Mouse (Mus musculus): ENCODE measurements around the gene Chkb. TPM values are rescaled to one million over a fixed set of nuclear protein-coding genes. Genes with fewer than 3 reads are reported as not detected.

Chkb gene
- total and polyA plus RNA-seq, 2 experiments from 2014 or later, result 65.4 to 105 TPM

- TF ChIP-seq CTCF (IDR thresholded peaks at IDR 0.05; ENCODE audit: low read depth), result no peak
- 90% methylated on average over 7 of the region's 7 CpGs for WGBS
- no peaks in the 10 kb centered on the region for H3K27me3 ChIP-seq (ENCODE audit: insufficient read depth, low read length)
- H3K9ac ChIP-seq (replicated peaks; ENCODE audit: low read length), result no peak within 1 kb of the TSS
- no peaks in the 10 kb centered on the region for H3K36me3 ChIP-seq (ENCODE audit: insufficient read depth, low read length)
- no peak within 1 kb of the TSS for H3K4me3 ChIP-seq (ENCODE audit: low read length)
- no peaks in the 10 kb centered on the region for H3K9me3 ChIP-seq (ENCODE audit: low read length)
- no peak within 1 kb of the TSS for H3K27ac ChIP-seq
- DNase-seq (ENCODE audit: low spot score) (no peak), ATAC-seq (no peak)
- no peaks in the 10 kb centered on the region for H3K4me1 ChIP-seq (ENCODE audit: insufficient read depth, low read length)
- H3K4me2 ChIP-seq (ENCODE audit: low read depth, low read length), result no peak within 1 kb of the TSS
These were observed 45.1 kb downstream of the Chkb start, which contains the start of gene Klhdc7b for GRCm38 (mm10) chr15:89384617-89385016. Gene Klhdc7b (plus strand): TSS chr15:89384917.

GRCm38 (mm10) chr15:89379429-89379828, 50.3 kb downstream of the Chkb start:
- Histone ChIP-seq H3K9me3 (ENCODE audit: low read length) (no peaks in the 10 kb centered on the region), H3K36me3 (ENCODE audit: insufficient read depth, low read length) (no peaks in the 10 kb centered on the region), H3K4me2 (ENCODE audit: low read depth, low read length) (peak overlapping the region; percentile 57), H3K27ac (no peak overlapping the region), H3K27me3 (ENCODE audit: insufficient read depth, low read length) (peaks cover 24% of the 10 kb centered on the region), H3K4me1 (ENCODE audit: insufficient read depth, low read length) (0 out of 2 replicates have a peak, but pooled peaks cover 9% of the 10 kb centered on the region), H3K4me3 (ENCODE audit: low read length) (peak overlapping the region; percentile 30), H3K9ac (replicated peaks; ENCODE audit: low read length) (no peak overlapping the region)
- 15% methylated on average over 10 of the region's 10 CpGs for WGBS
- no peak for TF ChIP-seq CTCF (IDR thresholded peaks at IDR 0.05; ENCODE audit: low read depth)
- ATAC-seq (no peak), DNase-seq (ENCODE audit: low spot score) (no peak)

GRCm38 (mm10) chr15:89378831-89379401, 50.8 kb downstream of the Chkb start, which contains the start of gene Odf3b:
Gene Odf3b (minus strand): TSS chr15:89379282.
- Histone ChIP-seq H3K27ac (no peak within 1 kb of the TSS), H3K36me3 (ENCODE audit: insufficient read depth, low read length) (no peaks in the 10 kb centered on the region), H3K4me1 (ENCODE audit: insufficient read depth, low read length) (0 out of 2 replicates have a peak, but pooled peaks cover 9% of the 10 kb centered on the region), H3K4me3 (ENCODE audit: low read length) (peak within 1 kb of the TSS; percentile 30), H3K4me2 (ENCODE audit: low read depth, low read length) (peak within 1 kb of the TSS; percentile 57), H3K9ac (replicated peaks; ENCODE audit: low read length) (peak within 1 kb of the TSS; percentile 22; the same call in 1 of the 2 replicates), H3K9me3 (ENCODE audit: low read length) (no peaks in the 10 kb centered on the region), H3K27me3 (ENCODE audit: insufficient read depth, low read length) (peaks cover 24% of the 10 kb centered on the region)
- ATAC-seq, result no peak
- DNase-seq (ENCODE audit: low spot score), result no peak
- WGBS, result 1% methylated on average over 32 of the region's 33 CpGs
- TF ChIP-seq CTCF (IDR thresholded peaks at IDR 0.05; ENCODE audit: low read depth), result no peak

- ATAC-seq, result no peak
- H3K27me3 ChIP-seq (ENCODE audit: insufficient read depth, low read length), result peaks cover 24% of the 10 kb centered on the region
These were observed 51.5 kb downstream of the Chkb start for GRCm38 (mm10) chr15:89377938-89378828.

GRCm38 (mm10) chr15:89377362-89377761, 52.3 kb downstream of the Chkb start:
- 9% methylated on average over 18 of the region's 18 CpGs for WGBS
- Histone ChIP-seq H3K9me3 (ENCODE audit: low read length) (no peaks in the 10 kb centered on the region), H3K27ac (no peak overlapping the region), H3K4me1 (ENCODE audit: insufficient read depth, low read length) (peaks cover 9% of the 10 kb centered on the region; the same call in 1 of the 2 replicates), H3K36me3 (ENCODE audit: insufficient read depth, low read length) (no peaks in the 10 kb centered on the region), H3K4me3 (ENCODE audit: low read length) (no peak overlapping the region), H3K4me2 (ENCODE audit: low read depth, low read length) (no peak overlapping the region), H3K27me3 (ENCODE audit: insufficient read depth, low read length) (peaks cover 24% of the 10 kb centered on the region), H3K9ac (replicated peaks; ENCODE audit: low read length) (no peak overlapping the region)
- ATAC-seq, result no peak
- DNase-seq (ENCODE audit: low spot score), result no peak
- TF ChIP-seq CTCF (IDR thresholded peaks at IDR 0.05; ENCODE audit: low read depth), result no peak

More at GRCm38 (mm10) chr15:89377938-89378828, 51.5 kb downstream of the Chkb start:
- Histone ChIP-seq H3K27ac (no peak overlapping the region), H3K36me3 (ENCODE audit: insufficient read depth, low read length) (no peaks in the 10 kb centered on the region), H3K9me3 (ENCODE audit: low read length) (no peaks in the 10 kb centered on the region), H3K4me2 (ENCODE audit: low read depth, low read length) (peak overlapping the region; percentile 57), H3K4me1 (ENCODE audit: insufficient read depth, low read length) (0 out of 2 replicates have a peak, but pooled peaks cover 9% of the 10 kb centered on the region), H3K9ac (replicated peaks; ENCODE audit: low read length) (peak overlapping the region; percentile 22; the same call in 1 of the 2 replicates), H3K4me3 (ENCODE audit: low read length) (peak overlapping the region; percentile 30)
- TF ChIP-seq CTCF (IDR thresholded peaks at IDR 0.05; ENCODE audit: low read depth), result no peak
- 13% methylated on average over 46 of the region's 46 CpGs for WGBS
- no peak for DNase-seq (ENCODE audit: low spot score)

GRCm38 (mm10) chr15:89376957-89377356, 52.8 kb downstream of the Chkb start, which contains the start of gene Tymp:
Gene Tymp (minus strand): TSS chr15:89377039.
- H3K9ac ChIP-seq (replicated peaks; ENCODE audit: low read length), result no peak within 1 kb of the TSS
- no peak within 1 kb of the TSS for H3K4me3 ChIP-seq (ENCODE audit: low read length)
- WGBS, result 29% methylated on average over 16 of the region's 16 CpGs
- no peak for TF ChIP-seq CTCF (IDR thresholded peaks at IDR 0.05; ENCODE audit: low read depth)
- H3K27me3 ChIP-seq (ENCODE audit: insufficient read depth, low read length), result peaks cover 24% of the 10 kb centered on the region
- peaks cover 9% of the 10 kb centered on the region; the same call in 1 of the 2 replicates for H3K4me1 ChIP-seq (ENCODE audit: insufficient read depth, low read length)
- DNase-seq (ENCODE audit: low spot score) (no peak), ATAC-seq (no peak)
- H3K27ac ChIP-seq, result no peak within 1 kb of the TSS
- peaks cover 3% of the 10 kb centered on the region; the same call in 1 of the 2 replicates for H3K36me3 ChIP-seq (ENCODE audit: insufficient read depth, low read length)
- no peaks in the 10 kb centered on the region for H3K9me3 ChIP-seq (ENCODE audit: low read length)
- no peak within 1 kb of the TSS for H3K4me2 ChIP-seq (ENCODE audit: low read depth, low read length)

Other genes starting within 250 kb of the Chkb start
- gene Plxnb2, start 249.1 kb downstream of the Chkb start, total RNA-seq (2014; rRNA removed), result 239 and 274 TPM in 2 replicates
- gene Plxnb2, start 249.1 kb downstream of the Chkb start, polyA plus RNA-seq (2015; fragmentation: Nextera tagmentation; extraction: Ambion mirVana), result 64.1 and 64.7 TPM in 2 replicates
- gene Dennd6b, start 233.4 kb downstream of the Chkb start, total RNA-seq (2014; rRNA removed), result 73.9 and 79.9 TPM in 2 replicates
- 60.1 and 62.2 TPM in 2 replicates for gene Dennd6b, start 233.4 kb downstream of the Chkb start, polyA plus RNA-seq (2015; fragmentation: Nextera tagmentation; extraction: Ambion mirVana)
- gene Ppp6r2, start 218.4 kb downstream of the Chkb start, total RNA-seq (2014; rRNA removed), result 257 and 290 TPM in 2 replicates
- gene Ppp6r2, start 218.4 kb downstream of the Chkb start, polyA plus RNA-seq (2015; fragmentation: Nextera tagmentation; extraction: Ambion mirVana), result 71.2 and 72.7 TPM in 2 replicates
- gene Sbf1, start 114.6 kb downstream of the Chkb start, total RNA-seq (2014; rRNA removed), result 265 and 324 TPM in 2 replicates
- gene Sbf1, start 114.6 kb downstream of the Chkb start, polyA plus RNA-seq (2015; fragmentation: Nextera tagmentation; extraction: Ambion mirVana), result 69.5 and 70.7 TPM in 2 replicates
- gene Adm2, start 107.2 kb downstream of the Chkb start, total RNA-seq (2014; rRNA removed), result not detected in 2 replicates
- not detected in 2 replicates for gene Adm2, start 107.2 kb downstream of the Chkb start, polyA plus RNA-seq (2015; fragmentation: Nextera tagmentation; extraction: Ambion mirVana)
- not detected in 2 replicates for gene Miox, start 95.5 kb downstream of the Chkb start, total RNA-seq (2014; rRNA removed)
- gene Miox, start 95.5 kb downstream of the Chkb start, polyA plus RNA-seq (2015; fragmentation: Nextera tagmentation; extraction: Ambion mirVana), result not detected in 2 replicates
- gene Lmf2, start 74.2 kb downstream of the Chkb start, total RNA-seq (2014; rRNA removed), result 24.9 and 26.2 TPM in 2 replicates
- 30.2 and 34.5 TPM in 2 replicates for gene Lmf2, start 74.2 kb downstream of the Chkb start, polyA plus RNA-seq (2015; fragmentation: Nextera tagmentation; extraction: Ambion mirVana)
- 79.1 and 106 TPM in 2 replicates for gene Ncaph2, start 74.2 kb downstream of the Chkb start, total RNA-seq (2014; rRNA removed)
- 97.1 and 99.1 TPM in 2 replicates for gene Ncaph2, start 74.2 kb downstream of the Chkb start, polyA plus RNA-seq (2015; fragmentation: Nextera tagmentation; extraction: Ambion mirVana)
- gene Sco2, start 56.1 kb downstream of the Chkb start, total RNA-seq (2014; rRNA removed), result 28.5 and 52.6 TPM in 2 replicates
- gene Sco2, start 56.1 kb downstream of the Chkb start, polyA plus RNA-seq (2015; fragmentation: Nextera tagmentation; extraction: Ambion mirVana), result 22.9 and 24.3 TPM in 2 replicates
- 7.8 and 8.9 TPM in 2 replicates for gene Tymp, start 52.9 kb downstream of the Chkb start, total RNA-seq (2014; rRNA removed)
- 3.6 and 3.9 TPM in 2 replicates for gene Tymp, start 52.9 kb downstream of the Chkb start, polyA plus RNA-seq (2015; fragmentation: Nextera tagmentation; extraction: Ambion mirVana)
- 0.43 and 7.2 TPM in 2 replicates for gene Odf3b, start 50.6 kb downstream of the Chkb start, total RNA-seq (2014; rRNA removed)
- 5.4 and 7.0 TPM in 2 replicates for gene Odf3b, start 50.6 kb downstream of the Chkb start, polyA plus RNA-seq (2015; fragmentation: Nextera tagmentation; extraction: Ambion mirVana)
- gene Klhdc7b, start 45.0 kb downstream of the Chkb start, total RNA-seq (2014; rRNA removed), result 0.26 and 0.40 TPM in 2 replicates
- gene Klhdc7b, start 45.0 kb downstream of the Chkb start, polyA plus RNA-seq (2015; fragmentation: Nextera tagmentation; extraction: Ambion mirVana), result 0.04 TPM in 1 of 2 replicates, not detected in the other
- not detected in 2 replicates for gene Syce3, start 19.4 kb downstream of the Chkb start, total RNA-seq (2014; rRNA removed)
- gene Syce3, start 19.4 kb downstream of the Chkb start, polyA plus RNA-seq (2015; fragmentation: Nextera tagmentation; extraction: Ambion mirVana), result not detected in 2 replicates
- gene Cpt1b, start 4.0 kb downstream of the Chkb start, total RNA-seq (2014; rRNA removed), result 3.4 and 4.7 TPM in 2 replicates
- gene Cpt1b, start 4.0 kb downstream of the Chkb start, polyA plus RNA-seq (2015; fragmentation: Nextera tagmentation; extraction: Ambion mirVana), result 1.6 and 2.4 TPM in 2 replicates
- gene C730034F03Rik, start 319 bp downstream of the Chkb start, total RNA-seq (2014; rRNA removed), result 0.65 and 1.3 TPM in 2 replicates
- 2.8 and 3.3 TPM in 2 replicates for gene C730034F03Rik, start 319 bp downstream of the Chkb start, polyA plus RNA-seq (2015; fragmentation: Nextera tagmentation; extraction: Ambion mirVana)
- gene Gm44502, start 212 bp downstream of the Chkb start, total RNA-seq (2014; rRNA removed), result 1.6 and 1.8 TPM in 2 replicates
- gene Gm44502, start 212 bp downstream of the Chkb start, polyA plus RNA-seq (2015; fragmentation: Nextera tagmentation; extraction: Ambion mirVana), result not detected in 2 replicates
- 101 and 108 TPM in 2 replicates for gene Mapk8ip2, start 24.0 kb upstream of the Chkb start, total RNA-seq (2014; rRNA removed)
- gene Mapk8ip2, start 24.0 kb upstream of the Chkb start, polyA plus RNA-seq (2015; fragmentation: Nextera tagmentation; extraction: Ambion mirVana), result 64.7 and 67.8 TPM in 2 replicates
- gene Arsa, start 47.5 kb upstream of the Chkb start, total RNA-seq (2014; rRNA removed), result 34.6 and 35.8 TPM in 2 replicates
- gene Arsa, start 47.5 kb upstream of the Chkb start, polyA plus RNA-seq (2015; fragmentation: Nextera tagmentation; extraction: Ambion mirVana), result 28.5 and 28.9 TPM in 2 replicates
- gene Shank3, start 69.7 kb upstream of the Chkb start, total RNA-seq (2014; rRNA removed), result 43.6 and 61.8 TPM in 2 replicates
- 7.1 and 8.7 TPM in 2 replicates for gene Shank3, start 69.7 kb upstream of the Chkb start, polyA plus RNA-seq (2015; fragmentation: Nextera tagmentation; extraction: Ambion mirVana)
- 2.4 and 3.3 TPM in 2 replicates for gene Acr, start 138.4 kb upstream of the Chkb start, total RNA-seq (2014; rRNA removed)
- 2.1 TPM in 2 replicates for gene Acr, start 138.4 kb upstream of the Chkb start, polyA plus RNA-seq (2015; fragmentation: Nextera tagmentation; extraction: Ambion mirVana)
- gene Rabl2, start 162.0 kb upstream of the Chkb start, total RNA-seq (2014; rRNA removed), result 42.2 and 62.1 TPM in 2 replicates
- gene Rabl2, start 162.0 kb upstream of the Chkb start, polyA plus RNA-seq (2015; fragmentation: Nextera tagmentation; extraction: Ambion mirVana), result 59.1 and 66.6 TPM in 2 replicates

Data from hindbrain, postnatal 0 days (tissue).